22 mouse cellular contexts compared by ENCODE assay signal in genomic region chr14:21685411-21686146, GRCm38 (mm10). TPM values are rescaled to one million over a fixed set of nuclear protein-coding genes. Genes with fewer than 3 reads are reported as not detected.
DNase-seq lines count a peak whose midpoint lies in the region; ATAC-seq and TF ChIP-seq lines count a peak whose summit lies in the region.
"Had no signal": no experiment of that assay in that cellular context is flagged by ENCODE, and none has a peak within 500 bp of the region (broad histone marks: within the 10 kb centered on the region; RNA-seq: fewer than 3 reads in every experiment).

No protein-coding gene starts in this region.

- H3K27ac ChIP-seq in heart, embryonic 13.5 days (replicated peaks): no peak overlapping the region
- H3K27ac ChIP-seq in testis, adult 2 months (ENCODE audit: control insufficient read depth, insufficient read depth, low read depth, low read length): no peak overlapping the region
- peak overlapping the region; percentile 47 for H3K27ac ChIP-seq in embryonic facial prominence, embryonic 14.5 days (replicated peaks; ENCODE audit: low read depth, low read length)
- H3K27ac ChIP-seq in layer of hippocampus, adult 2 months: no peak overlapping the region
- H3K27ac ChIP-seq: hindbrain, embryonic 14.5 days; liver, embryonic 13.5 days; lung, embryonic 15.5 days; stomach, postnatal 0 days had no signal

- no peak for ATAC-seq in heart, embryonic 13.5 days (ENCODE audit: extremely low read depth, insufficient number of reproducible peaks, low FRiP score, low TSS enrichment)
- no peak for ATAC-seq in embryonic facial prominence, embryonic 14.5 days (ENCODE audit: low read depth)
- ATAC-seq: CD4-positive, CD25-positive, alpha-beta regulatory T cell, adult 4 months had no signal

- H3K4me3 ChIP-seq in heart, embryonic 13.5 days: no peak overlapping the region
- peak overlapping the region; percentile 52; the same call in 1 of the 2 replicates for H3K4me3 ChIP-seq in testis, adult 2 months (ENCODE audit: control insufficient read depth, low read depth, low read length)
- no peak overlapping the region for H3K4me3 ChIP-seq in embryonic facial prominence, embryonic 14.5 days (ENCODE audit: low read depth, low read length)
- no peak overlapping the region for H3K4me3 ChIP-seq in layer of hippocampus, adult 2 months

- H3K4me1 ChIP-seq in heart, embryonic 13.5 days: peaks cover 31% of the 10 kb centered on the region
- peaks cover 11% of the 10 kb centered on the region for H3K4me1 ChIP-seq in testis, adult 2 months (ENCODE audit: control insufficient read depth, insufficient read depth, low read length)
- H3K4me1 ChIP-seq in embryonic facial prominence, embryonic 14.5 days (ENCODE audit: control insufficient read depth, insufficient read depth, low read length): peaks cover 21% of the 10 kb centered on the region

- intact Hi-C loops in heart, postnatal 25 days (cut with DNase I): no loop called here

- H3K27me3 ChIP-seq in heart, embryonic 13.5 days (replicated peaks): peaks cover 20% of the 10 kb centered on the region
- no peaks in the 10 kb centered on the region for H3K27me3 ChIP-seq in testis, adult 2 months (ENCODE audit: control insufficient read depth, insufficient read depth, low read length)
- H3K27me3 ChIP-seq in embryonic facial prominence, embryonic 14.5 days (replicated peaks; ENCODE audit: control insufficient read depth, insufficient read depth, low read length): no peaks in the 10 kb centered on the region

- H3K4me2 ChIP-seq in heart, embryonic 13.5 days: 0 out of 2 replicates have a peak overlapping the region, but pooled peaks have one; percentile 74
- H3K4me2 ChIP-seq in embryonic facial prominence, embryonic 14.5 days (ENCODE audit: low read depth, low read length): peak overlapping the region; percentile 62; the same call in 1 of the 2 replicates

- H3K36me3 ChIP-seq in heart, embryonic 13.5 days: no peaks in the 10 kb centered on the region
- H3K36me3 ChIP-seq in testis, adult 2 months (ENCODE audit: control insufficient read depth, insufficient read depth, low read length): no peaks in the 10 kb centered on the region
- H3K36me3 ChIP-seq in embryonic facial prominence, embryonic 14.5 days (ENCODE audit: control insufficient read depth, insufficient read depth, low read length): no peaks in the 10 kb centered on the region
- H3K36me3 ChIP-seq: liver, embryonic 13.5 days; lung, embryonic 15.5 days had no signal

- TF ChIP-seq POLR2A in testis, adult 2 months (IDR thresholded peaks at IDR 0.05; ENCODE audit: control insufficient read depth, low read depth, low read length): no peak

- no peak for TF ChIP-seq CTCF in testis, adult 2 months (IDR thresholded peaks at IDR 0.05; ENCODE audit: control insufficient read depth, insufficient read depth, insufficient replicate concordance, low read depth, low read length)
- TF ChIP-seq CTCF in layer of hippocampus, adult 2 months (conservative IDR thresholded peaks at IDR 0.05): no peak

- H3K9me3 ChIP-seq in heart, embryonic 13.5 days: no peaks in the 10 kb centered on the region
- no peaks in the 10 kb centered on the region for H3K9me3 ChIP-seq in embryonic facial prominence, embryonic 14.5 days (ENCODE audit: control insufficient read depth, low read length)
- H3K9me3 ChIP-seq: liver, embryonic 13.5 days; lung, embryonic 15.5 days had no signal

- DNase-seq in heart, postnatal 25 days (ENCODE audit: low spot score): no peak
- no peak for DNase-seq in testis, postnatal 10 days (ENCODE audit: low spot score)
- DNase-seq in embryonic facial prominence, embryonic 14.5 days (ENCODE audit: low spot score): no peak
- DNase-seq in layer of hippocampus, adult 2 months (ENCODE audit: low spot score in 2 of 2): no peak
- DNase-seq in cerebellum, adult 11 months: no peak
- DNase-seq: adrenal gland, adult 8-10 months; cerebellum, adult 8-10 months; heart, postnatal 10 days; kidney, adult 2 months; kidney, postnatal 14 days; liver, embryonic 13.5 days; right cerebral cortex, postnatal 25 days; thymus, postnatal 36 days had no signal

- WGBS in heart, embryonic 13.5 days: 83% methylated on average over 10 of the region's 10 CpGs
- WGBS in embryonic facial prominence, embryonic 14.5 days: 63% methylated on average over 10 of the region's 10 CpGs

- H3K9ac ChIP-seq in heart, embryonic 13.5 days: no peak overlapping the region
- no peak overlapping the region for H3K9ac ChIP-seq in embryonic facial prominence, embryonic 14.5 days (ENCODE audit: low read depth, low read length)
- H3K9ac ChIP-seq: liver, embryonic 13.5 days had no signal

RNA-seq across cellular contexts. Expression of gene Dupd1, which starts 28.8 kb away (rescaled TPM):
- polyA plus RNA-seq in heart, embryonic 13.5 days (2015; fragmentation: Nextera tagmentation; extraction: Ambion mirVana): 0.36 TPM in 1 of 2 replicates, not detected in the other
- total RNA-seq in heart, postnatal 25 days (2021): not detected
- polyA plus RNA-seq in testis, adult 2 months (2012; rRNA removed): 6.3 and 7.9 TPM in 2 replicates
- 0.55 and 0.95 TPM in 2 replicates for polyA plus RNA-seq in embryonic facial prominence, embryonic 14.5 days (2014; fragmentation: Nextera tagmentation; extraction: Ambion mirVana)
- under 1 TPM in 1 of 2 experiments, not detected in 1; 0.42 TPM for total RNA-seq in layer of hippocampus, adult 2 months (2021)
- total RNA-seq: MEL had no signal
- polyA plus RNA-seq: CD4-positive, CD25-positive, alpha-beta regulatory T cell, adult 4 months; forebrain, embryonic 11.5 days; hindbrain, embryonic 14.5 days; liver, embryonic 13.5 days; lung, embryonic 15.5 days; midbrain, embryonic 14.5 days; stomach, postnatal 0 days had no signal
